Mouse (Mus musculus) CH12.LX (cell line): ENCODE measurements around the gene St3gal3. TPM values are rescaled to one million over a fixed set of nuclear protein-coding genes. Genes with fewer than 3 reads are reported as not detected.

Source experiments
- DNase-seq: peaks from one replicate; pipeline ENCODE4 v3.0.0-alpha.2; 2013; ENCODE audit errors: extremely low read depth
- H3K27ac ChIP-seq: 2 replicates; pipeline ENCODE4 v1.5.1; 2012; ENCODE audit warnings: low read depth, mild to moderate bottlenecking, control low read depth, moderate library complexity; ENCODE audit not compliant: insufficient read depth
- H3K27me3 ChIP-seq: replicated peaks from 2 replicates; pipeline ENCODE3; 2012; ENCODE audit warnings: inconsistent platforms
- H3K36me3 ChIP-seq, 2 experiments: replicated peaks in 1 of 2; 2 replicates each; pipeline versions ENCODE3 to v1.6.1; 2012; ENCODE audit warnings: inconsistent platforms in 1 of 2, low read length in 1 of 2, mild to moderate bottlenecking in 1 of 2, mixed read lengths in 1 of 2, moderate library complexity in 1 of 2; ENCODE audit not compliant: control insufficient read depth in 1 of 2, insufficient read depth in 1 of 2
- H3K4me1 ChIP-seq, 2 experiments: 2 replicates each; pipeline ENCODE4 v1.6.1; 2012; ENCODE audit warnings: inconsistent platforms in 1 of 2, moderate library complexity in 1 of 2; ENCODE audit not compliant: insufficient read depth in 2 of 2, control insufficient read depth in 1 of 2
- H3K4me2 ChIP-seq: 2 replicates; pipeline ENCODE4 v1.6.1; 2012; ENCODE audit warnings: low read depth, mild to moderate bottlenecking, control low read depth; ENCODE audit not compliant: poor library complexity, insufficient read depth, severe bottlenecking
- H3K4me3 ChIP-seq, 3 experiments: fragments of 150-350 bp in 1 of 3; sonication (generic) in 1 of 3; replicated peaks in 1 of 3; 2 replicates each; pipeline versions ENCODE3 to v1.5.1; 2011 to 2012; ENCODE audit warnings: low read depth in 2 of 3, low read length in 2 of 3, mild to moderate bottlenecking in 2 of 3, moderate library complexity in 2 of 3, control low read depth in 1 of 3, improper control_type of control experiment in 1 of 3, inconsistent platforms in 1 of 3, mixed read lengths in 1 of 3; ENCODE audit not compliant: poor library complexity in 1 of 3
- H3K79me2 ChIP-seq: replicated peaks from 2 replicates; pipeline ENCODE4 v1.6.1; 2012; ENCODE audit warnings: mild to moderate bottlenecking, moderate library complexity; ENCODE audit not compliant: control insufficient read depth, poor library complexity, insufficient read depth, severe bottlenecking; ENCODE audit errors: extremely low read depth
- H3K9ac ChIP-seq: 2 replicates; pipeline ENCODE4 v1.6.1; 2012; ENCODE audit warnings: low read depth, mild to moderate bottlenecking, control low read depth, moderate library complexity; ENCODE audit not compliant: insufficient read depth
- H3K9me3 ChIP-seq: replicated peaks from 2 replicates; pipeline ENCODE3; 2012; ENCODE audit warnings: low read length, inconsistent platforms, mixed read lengths
- BHLHE40 ChIP-seq: IDR thresholded peaks from 2 replicates; pipeline ENCODE4 v1.6.1; 2011; ENCODE audit warnings: mild to moderate bottlenecking, low read depth, low read length, improper control_type of control experiment
- CTCF ChIP-seq, 2 experiments: IDR thresholded peaks in 1 of 2; conservative IDR thresholded peaks in 1 of 2; 2 replicates each; pipeline ENCODE4 v1.5.1; 2011 to 2012; ENCODE audit warnings: low read depth in 2 of 2, low read length in 2 of 2, improper control_type of control experiment in 1 of 2, inconsistent platforms in 1 of 2, mild to moderate bottlenecking in 1 of 2, moderate library complexity in 1 of 2
- E2F4 ChIP-seq: IDR thresholded peaks from 2 replicates; pipeline ENCODE4 v1.6.1; 2011; ENCODE audit warnings: low read depth, low read length, improper control_type of control experiment; ENCODE audit not compliant: insufficient replicate concordance
- EP300 ChIP-seq: IDR thresholded peaks from 2 replicates; pipeline ENCODE4 v1.6.1; 2011; ENCODE audit warnings: low read length, improper control_type of control experiment
- ETS1 ChIP-seq: conservative IDR thresholded peaks from 2 replicates; pipeline ENCODE4 v1.6.1; 2012; ENCODE audit warnings: low read depth, mild to moderate bottlenecking, inconsistent platforms, low read length, improper control_type of control experiment, moderate library complexity
- GABPA ChIP-seq: IDR thresholded peaks from 2 replicates; pipeline ENCODE4 v1.6.1; 2012; ENCODE audit warnings: low read depth, low read length, improper control_type of control experiment, inconsistent platforms; ENCODE audit not compliant: insufficient replicate concordance
- IRF4 ChIP-seq: IDR thresholded peaks from 2 replicates; pipeline ENCODE4 v1.6.1; 2014; ENCODE audit warnings: low read depth, mild to moderate bottlenecking, inconsistent platforms, low read length, improper control_type of control experiment
- KAT2A ChIP-seq: IDR thresholded peaks from 2 replicates; pipeline ENCODE4 v1.6.1; 2012; ENCODE audit warnings: low read length, improper control_type of control experiment, inconsistent platforms; ENCODE audit not compliant: insufficient replicate concordance
- MAFK ChIP-seq: IDR thresholded peaks from 2 replicates; pipeline ENCODE4 v1.6.1; 2011; ENCODE audit warnings: low read length, improper control_type of control experiment; ENCODE audit not compliant: insufficient replicate concordance
- MAX ChIP-seq: IDR thresholded peaks from 2 replicates; pipeline ENCODE4 v1.6.1; 2011; ENCODE audit warnings: low read length, improper control_type of control experiment
- MXI1 ChIP-seq: IDR thresholded peaks from 2 replicates; pipeline ENCODE4 v1.6.1; 2011; ENCODE audit warnings: mild to moderate bottlenecking, low read depth, low read length, improper control_type of control experiment
- NRF1 ChIP-seq: IDR thresholded peaks from 2 replicates; pipeline ENCODE4 v1.6.1; 2014; ENCODE audit warnings: low read depth, mild to moderate bottlenecking, inconsistent platforms, low read length, improper control_type of control experiment, moderate library complexity
- POLR2A ChIP-seq: IDR thresholded peaks from 2 replicates; pipeline ENCODE4 v1.6.1; 2011; ENCODE audit warnings: low read depth, mild to moderate bottlenecking, improper control_type of control experiment, low read length
- SMC3 ChIP-seq: IDR thresholded peaks from 2 replicates; pipeline ENCODE4 v1.6.1; 2011; ENCODE audit warnings: low read depth, low read length, improper control_type of control experiment
- TBP ChIP-seq: conservative IDR thresholded peaks from 2 replicates; pipeline ENCODE4 v1.6.1; 2011; ENCODE audit warnings: low read depth, low read length, improper control_type of control experiment
- UBTF ChIP-seq: IDR thresholded peaks from 2 replicates; pipeline ENCODE4 v1.6.1; 2012; ENCODE audit warnings: low read depth, mild to moderate bottlenecking, inconsistent platforms, low read length, improper control_type of control experiment, moderate library complexity
- ZKSCAN1 ChIP-seq: IDR thresholded peaks from 2 replicates; pipeline ENCODE4 v1.6.1; 2012; ENCODE audit warnings: low read depth, inconsistent platforms, low read length, improper control_type of control experiment, borderline replicate concordance
- ZMIZ1 ChIP-seq: IDR thresholded peaks from 2 replicates; pipeline ENCODE4 v1.6.1; 2012; ENCODE audit warnings: low read depth, mild to moderate bottlenecking, inconsistent platforms, low read length, improper control_type of control experiment
- dilution Hi-C: fragments of 300-500 bp; cut with MboI; formaldehyde crosslinking; loops from 2 replicates; pipeline ENCODE4 v1.14.3; 2020; ENCODE audit warnings: low sequenced_read_pairs; ENCODE audit not compliant: extremely low pct_unique_long_range_greater_than_20kb, extremely low pct_ligation_motif_present
- in situ Hi-C: fragments of 300-500 bp; cut with MboI; formaldehyde crosslinking; loops from 3 replicates; pipeline ENCODE4 v1.14.3; 2019; ENCODE audit warnings: low sequenced_read_pairs, low pct_ligation_motif_present, low pct_unique_long_range_greater_than_20kb, mixed read lengths
- polyA plus RNA-seq: library from polyadenylated mRNA; unstranded; fragments of >175 nt; gene quantifications from 2 replicates; pipeline ENCODE4 v1.2.1, GENCODE M21; 2012; ENCODE audit warnings: low read depth; ENCODE audit not compliant: insufficient read length
- total RNA-seq, 2 experiments: library from RNA; depleted of rRNA; stranded (reverse); fragments of 300-350 nt in 1 of 2; fragments of >200 nt in 1 of 2; gene quantifications; 2 replicates each; pipeline ENCODE4 v1.2.3; 2012 to 2014

St3gal3 gene
- total and polyA plus RNA-seq, 3 experiments, result 7.1 to 10.1 (median 8.2) TPM

DNA sequence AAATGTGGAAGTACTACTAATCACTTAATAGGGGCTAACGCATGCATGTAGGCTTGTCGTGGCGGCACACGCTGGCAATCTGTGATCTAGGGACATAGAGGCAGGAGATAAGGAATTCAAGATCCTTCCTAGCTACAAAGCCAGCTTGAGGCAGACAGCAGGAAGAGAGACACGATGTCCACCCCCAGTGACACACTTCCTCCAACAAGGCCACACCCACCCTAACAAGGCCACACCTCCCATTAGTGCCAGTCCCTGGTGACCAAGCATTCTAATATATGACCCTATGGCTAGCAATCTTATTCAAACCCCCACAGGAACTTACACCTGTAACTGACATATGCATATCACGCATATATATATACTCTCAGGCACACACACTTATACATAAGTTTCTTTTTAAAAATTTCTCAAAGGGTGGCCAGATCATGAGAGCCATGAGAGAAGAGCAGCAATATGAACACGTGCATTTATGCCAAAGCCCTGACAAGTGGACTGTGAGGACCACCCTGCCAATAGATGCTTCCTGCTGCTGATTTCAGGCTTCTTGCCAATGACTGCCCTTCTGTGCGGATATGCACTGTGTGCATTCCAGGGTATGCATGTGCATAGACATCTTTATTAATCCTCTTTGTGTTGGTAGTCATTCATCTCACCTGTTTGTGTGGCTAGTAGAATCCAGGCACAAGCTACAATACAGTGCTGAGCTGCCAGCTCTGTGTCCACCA is 34.9 kb downstream of the St3gal3 start:
- no peak for TF ChIP-seq ZMIZ1
- no peak for TF ChIP-seq MAX
- no peak for TF ChIP-seq ZKSCAN1
- no peak for TF ChIP-seq ETS1
- no peak for TF ChIP-seq EP300
- TF ChIP-seq BHLHE40, result no peak
- no peak for TF ChIP-seq KAT2A
- no peak for TF ChIP-seq MXI1
- TF ChIP-seq MAFK, result no peak
- no peak for TF ChIP-seq TBP
- TF ChIP-seq UBTF, result no peak
- TF ChIP-seq SMC3, result no peak
- no peak for TF ChIP-seq IRF4
- TF ChIP-seq GABPA, result no peak
- no peak for DNase-seq
- no peak overlapping the region for H3K4me3 ChIP-seq
- no peaks in the 10 kb centered on the region for H3K9me3 ChIP-seq
- H3K9ac ChIP-seq, result no peak overlapping the region
- H3K27me3 ChIP-seq, result no peaks in the 10 kb centered on the region
- in situ Hi-C loops (loop anchor here (5.0 to 25.0 kb wide), 2 partner anchors 78 to 262 kb away; partner anchors contain the start of gene Slc6a9), dilution Hi-C loops (no loop called here)
- H3K4me1 ChIP-seq, result peaks cover 14 to 19% of the 10 kb centered on the region in 2 experiments
- H3K27ac ChIP-seq, result no peak overlapping the region
- peaks cover 6 to 32% of the 10 kb centered on the region in 2 experiments for H3K36me3 ChIP-seq
- H3K79me2 ChIP-seq, result no peaks in the 10 kb centered on the region
- H3K4me2 ChIP-seq, result no peak overlapping the region

DNA sequence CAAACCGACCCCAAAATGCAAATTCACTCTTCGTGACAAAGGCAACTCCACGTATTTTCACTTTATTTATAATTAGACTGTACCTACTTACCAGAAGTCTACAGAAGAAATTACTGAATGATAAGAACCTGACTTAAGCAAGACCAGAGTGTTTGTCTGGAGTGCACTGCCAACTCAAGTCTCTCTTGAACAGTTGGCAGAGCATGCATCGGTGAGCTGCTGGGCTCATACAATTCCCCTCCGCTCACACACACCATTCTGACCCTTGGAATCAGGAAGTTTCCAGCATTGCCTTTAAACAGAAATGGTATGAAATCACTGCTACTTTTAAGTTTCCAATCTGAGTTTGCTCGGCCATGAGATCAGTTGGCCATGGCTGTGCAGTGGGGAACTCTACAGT is 36.1 kb downstream of the St3gal3 start:
- Histone ChIP-seq H3K36me3 (peaks cover 6 to 34% of the 10 kb centered on the region in 2 experiments), H3K9me3 (no peaks in the 10 kb centered on the region), H3K4me3 (no peak overlapping the region), H3K27ac (no peak overlapping the region), H3K27me3 (no peaks in the 10 kb centered on the region), H3K9ac (no peak overlapping the region)
- in situ Hi-C loops, result loop anchor here (5.0 to 25.0 kb wide), 2 partner anchors 79 to 261 kb away; partner anchors contain the start of gene Slc6a9
- dilution Hi-C loops, result no loop called here
- TF ChIP-seq NRF1 (no peak), ZMIZ1 (no peak), KAT2A (no peak), CTCF (conservative IDR thresholded peaks at IDR 0.05 in 1 of 2, IDR thresholded peaks at IDR 0.05 in 1 of 2; ENCODE audit: low read depth in 2 of 2, low read length in 2 of 2) (no peak), MAFK (no peak), E2F4 (no peak), TBP (no peak), UBTF (no peak), POLR2A (no peak)
- TF ChIP-seq, all 38 proteins: peak for 0
- Histone ChIP-seq H3K4me1 (peaks cover 14 to 19% of the 10 kb centered on the region in 2 experiments), H3K79me2 (no peaks in the 10 kb centered on the region), H3K4me2 (no peak overlapping the region)
- no peak for DNase-seq
